Mouse (Mus musculus): ENCODE data around the gene Fes. TPM values are rescaled to one million over a fixed set of nuclear protein-coding genes. Genes with fewer than 3 reads are reported as not detected.
A peak's percentile ranks its signal among the peaks of the same experiment; 100 is the strongest.

Fes gene
- polyA plus RNA-seq, 1 experiment, result 53.1 TPM

- Histone ChIP-seq H3K4me3 (replicated peaks) (no peak overlapping the region), H3K27me3 (replicated peaks) (no peaks in the 10 kb centered on the region), H3K9me3 (no peaks in the 10 kb centered on the region), H3K36me3 (replicated peaks; ENCODE audit: low read length) (peaks cover 96% of the 10 kb centered on the region), H3K4me1 (peaks cover 76% of the 10 kb centered on the region)
- no peak for TF ChIP-seq GATA1 (IDR thresholded peaks at IDR 0.05; ENCODE audit: borderline replicate concordance, low read length)
- no peak for TF ChIP-seq FLI1 (IDR thresholded peaks at IDR 0.05; ENCODE audit: low read length)
These were observed 31.4 kb downstream of the Fes start for GRCm38 (mm10) chr7:80356351-80356750.

GRCm38 (mm10) chr7:80352920-80353319 is 34.8 kb downstream of the Fes start:
- no peaks in the 10 kb centered on the region for H3K27me3 ChIP-seq (replicated peaks)
- H3K36me3 ChIP-seq (replicated peaks; ENCODE audit: low read length), result peaks cover 95% of the 10 kb centered on the region
- peaks cover 82% of the 10 kb centered on the region for H3K4me1 ChIP-seq
- TF ChIP-seq FLI1 (IDR thresholded peaks at IDR 0.05; ENCODE audit: low read length) (no peak), GATA1 (IDR thresholded peaks at IDR 0.05; ENCODE audit: borderline replicate concordance, low read length) (no peak)
- H3K9me3 ChIP-seq, result no peaks in the 10 kb centered on the region
- H3K4me3 ChIP-seq (replicated peaks), result no peak overlapping the region

GRCm38 (mm10) chr7:80350808-80351207 is 36.9 kb downstream of the Fes start:
- peaks cover 89% of the 10 kb centered on the region for H3K36me3 ChIP-seq (replicated peaks; ENCODE audit: low read length)
- no peaks in the 10 kb centered on the region for H3K9me3 ChIP-seq
- TF ChIP-seq FLI1 (IDR thresholded peaks at IDR 0.05; ENCODE audit: low read length) (no peak), GATA1 (IDR thresholded peaks at IDR 0.05; ENCODE audit: borderline replicate concordance, low read length) (no peak)

GRCm38 (mm10) chr7:80347670-80348586 is 39.8 kb downstream of the Fes start:
- TF ChIP-seq FLI1 (IDR thresholded peaks at IDR 0.05; ENCODE audit: low read length) (no peak), GATA1 (IDR thresholded peaks at IDR 0.05; ENCODE audit: borderline replicate concordance, low read length) (no peak)
- peak overlapping the region; percentile 75 for H3K4me3 ChIP-seq (replicated peaks)
- H3K4me1 ChIP-seq, result peaks cover 86% of the 10 kb centered on the region
- H3K27me3 ChIP-seq (replicated peaks), result no peaks in the 10 kb centered on the region
- H3K9me3 ChIP-seq, result no peaks in the 10 kb centered on the region
- H3K36me3 ChIP-seq (replicated peaks; ENCODE audit: low read length), result peaks cover 68% of the 10 kb centered on the region

More at GRCm38 (mm10) chr7:80350808-80351207, 36.9 kb downstream of the Fes start:
- Histone ChIP-seq H3K4me1 (peaks cover 88% of the 10 kb centered on the region), H3K4me3 (replicated peaks) (peak overlapping the region; percentile 62), H3K27me3 (replicated peaks) (no peaks in the 10 kb centered on the region)

- Histone ChIP-seq H3K27me3 (replicated peaks) (no peaks in the 10 kb centered on the region), H3K4me1 (peaks cover 85% of the 10 kb centered on the region), H3K4me3 (replicated peaks) (no peak overlapping the region), H3K36me3 (replicated peaks; ENCODE audit: low read length) (peaks cover 58% of the 10 kb centered on the region), H3K9me3 (no peaks in the 10 kb centered on the region)
- TF ChIP-seq FLI1 (IDR thresholded peaks at IDR 0.05; ENCODE audit: low read length) (no peak), GATA1 (IDR thresholded peaks at IDR 0.05; ENCODE audit: borderline replicate concordance, low read length) (no peak)
These were observed 40.9 kb downstream of the Fes start for GRCm38 (mm10) chr7:80346830-80347229.

- H3K4me3 ChIP-seq (replicated peaks), result no peak overlapping the region
- H3K4me1 ChIP-seq, result peaks cover 85% of the 10 kb centered on the region
- no peaks in the 10 kb centered on the region for H3K9me3 ChIP-seq
- H3K36me3 ChIP-seq (replicated peaks; ENCODE audit: low read length), result peaks cover 52% of the 10 kb centered on the region
- no peaks in the 10 kb centered on the region for H3K27me3 ChIP-seq (replicated peaks)
- TF ChIP-seq FLI1 (IDR thresholded peaks at IDR 0.05; ENCODE audit: low read length), result no peak
- no peak for TF ChIP-seq GATA1 (IDR thresholded peaks at IDR 0.05; ENCODE audit: borderline replicate concordance, low read length)
These were observed 41.6 kb downstream of the Fes start for GRCm38 (mm10) chr7:80346173-80346572.

- no peaks in the 10 kb centered on the region for H3K9me3 ChIP-seq
- H3K27me3 ChIP-seq (replicated peaks), result no peaks in the 10 kb centered on the region
- H3K36me3 ChIP-seq (replicated peaks; ENCODE audit: low read length), result peaks cover 30% of the 10 kb centered on the region
- peak overlapping the region; percentile 94 for H3K4me3 ChIP-seq (replicated peaks)
- peaks cover 79% of the 10 kb centered on the region for H3K4me1 ChIP-seq
- TF ChIP-seq FLI1 (IDR thresholded peaks at IDR 0.05; ENCODE audit: low read length), result no peak
- no peak for TF ChIP-seq GATA1 (IDR thresholded peaks at IDR 0.05; ENCODE audit: borderline replicate concordance, low read length)
These were observed 44.3 kb downstream of the Fes start for GRCm38 (mm10) chr7:80343270-80344018.

- Histone ChIP-seq H3K36me3 (replicated peaks; ENCODE audit: low read length) (peaks cover 30% of the 10 kb centered on the region), H3K4me3 (replicated peaks) (peak within 1 kb of the TSS; percentile 94), H3K27me3 (replicated peaks) (no peaks in the 10 kb centered on the region), H3K4me1 (peaks cover 79% of the 10 kb centered on the region), H3K9me3 (no peaks in the 10 kb centered on the region)
- TF ChIP-seq GATA1 (IDR thresholded peaks at IDR 0.05; ENCODE audit: borderline replicate concordance, low read length), result no peak
- no peak for TF ChIP-seq FLI1 (IDR thresholded peaks at IDR 0.05; ENCODE audit: low read length)
These were observed 44.9 kb downstream of the Fes start, which contains the start of gene Hddc3 for GRCm38 (mm10) chr7:80342858-80343257. Hddc3 (plus strand) TSS chr7:80343104.

- peaks cover 35% of the 10 kb centered on the region for H3K36me3 ChIP-seq (replicated peaks; ENCODE audit: low read length)
- peaks cover 75% of the 10 kb centered on the region for H3K4me1 ChIP-seq
- TF ChIP-seq FLI1 (IDR thresholded peaks at IDR 0.05; ENCODE audit: low read length), result no peak
- no peaks in the 10 kb centered on the region for H3K27me3 ChIP-seq (replicated peaks)
- H3K9me3 ChIP-seq, result no peaks in the 10 kb centered on the region
- no peak overlapping the region for H3K4me3 ChIP-seq (replicated peaks)
These were observed 46.0 kb downstream of the Fes start for GRCm38 (mm10) chr7:80341793-80342192.

GRCm38 (mm10) chr7:80340793-80341192 is 47.0 kb downstream of the Fes start, which contains the start of gene Unc45a:
Unc45a (minus strand) TSS chr7:80341005.
- no peak for TF ChIP-seq FLI1 (IDR thresholded peaks at IDR 0.05; ENCODE audit: low read length)
- TF ChIP-seq GATA1 (IDR thresholded peaks at IDR 0.05; ENCODE audit: borderline replicate concordance, low read length), result no peak
- Histone ChIP-seq H3K4me3 (replicated peaks) (peak within 1 kb of the TSS; percentile 94), H3K27me3 (replicated peaks) (no peaks in the 10 kb centered on the region), H3K36me3 (replicated peaks; ENCODE audit: low read length) (peaks cover 35% of the 10 kb centered on the region), H3K9me3 (no peaks in the 10 kb centered on the region), H3K4me1 (peaks cover 75% of the 10 kb centered on the region)

Data from megakaryocyte, embryonic 14.5 days (primary cell).